Mouse (Mus musculus): ENCODE measurements around the gene Phactr1. TPM values are rescaled to one million over a fixed set of nuclear protein-coding genes. Genes with fewer than 3 reads are reported as not detected.

Phactr1 gene
- polyA plus RNA-seq, 2 experiments, result 3.6 to 6.7 TPM

- H3K4me2 ChIP-seq (replicated peaks; ENCODE audit: low read depth, low read length, severe bottlenecking), result no peak overlapping the region
- no peaks in the 10 kb centered on the region for H3K36me3 ChIP-seq (ENCODE audit: control insufficient read depth, insufficient read depth, low read length)
- DNase-seq (ENCODE audit: low spot score) (no peak), ATAC-seq (ENCODE audit: low FRiP score, low read depth) (no peak)
- H3K27me3 ChIP-seq (ENCODE audit: control insufficient read depth, insufficient read depth, low read length), result no peaks in the 10 kb centered on the region
- no peaks in the 10 kb centered on the region for H3K9me3 ChIP-seq (ENCODE audit: control insufficient read depth, low read length)
- TF ChIP-seq POLR2A (IDR thresholded peaks at IDR 0.05; ENCODE audit: borderline replicate concordance, extremely low read depth, insufficient read depth, insufficient read length), result no peak
- H3K4me3 ChIP-seq (replicated peaks; ENCODE audit: low read length), result no peak overlapping the region
- 84% methylated on average over 8 of the region's 8 CpGs for WGBS
- no peak overlapping the region for H3K27ac ChIP-seq (replicated peaks; ENCODE audit: low read depth, low read length)
- no peaks in the 10 kb centered on the region for H3K4me1 ChIP-seq (ENCODE audit: control insufficient read depth, insufficient read depth, low read length)
- H3K9ac ChIP-seq (ENCODE audit: low read depth, low read length, severe bottlenecking), result no peak overlapping the region
Observed at GRCm38 (mm10) chr13:43068716-43069265, 388.4 kb downstream of the Phactr1 start.

- DNase-seq (ENCODE audit: low spot score) (no peak), ATAC-seq (ENCODE audit: low FRiP score, low read depth) (no peak)
- Histone ChIP-seq H3K9me3 (ENCODE audit: control insufficient read depth, low read length) (no peaks in the 10 kb centered on the region), H3K27me3 (ENCODE audit: control insufficient read depth, insufficient read depth, low read length) (no peaks in the 10 kb centered on the region), H3K4me3 (replicated peaks; ENCODE audit: low read length) (no peak overlapping the region), H3K9ac (ENCODE audit: low read depth, low read length, severe bottlenecking) (no peak overlapping the region), H3K4me2 (replicated peaks; ENCODE audit: low read depth, low read length, severe bottlenecking) (no peak overlapping the region), H3K27ac (replicated peaks; ENCODE audit: low read depth, low read length) (no peak overlapping the region), H3K36me3 (ENCODE audit: control insufficient read depth, insufficient read depth, low read length) (no peaks in the 10 kb centered on the region), H3K4me1 (ENCODE audit: control insufficient read depth, insufficient read depth, low read length) (no peaks in the 10 kb centered on the region)
- 77% methylated on average over 4 of the region's 4 CpGs for WGBS
- no peak for TF ChIP-seq POLR2A (IDR thresholded peaks at IDR 0.05; ENCODE audit: borderline replicate concordance, extremely low read depth, insufficient read depth, insufficient read length)
Observed at GRCm38 (mm10) chr13:43070496-43070895, 390.1 kb downstream of the Phactr1 start.

DNA sequence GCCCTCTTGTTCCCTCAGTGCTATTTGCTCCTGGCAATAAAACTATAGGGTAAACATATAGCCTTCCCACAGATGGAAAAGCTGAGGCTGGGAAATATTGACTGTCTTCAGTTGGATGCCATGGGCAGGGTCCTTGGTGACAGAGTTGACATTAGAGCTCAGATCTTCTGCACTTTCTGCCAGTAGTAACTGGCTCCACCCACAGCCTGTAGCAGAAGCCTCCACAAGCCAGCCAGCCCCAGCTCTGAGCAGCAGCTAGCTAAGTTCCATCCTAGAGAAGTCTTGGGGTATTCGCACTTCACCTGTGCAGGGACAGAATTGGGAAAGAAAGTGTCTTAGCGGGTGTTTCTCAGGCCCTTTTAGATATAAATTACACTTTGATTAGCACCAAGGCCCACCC is 390.5 kb downstream of the Phactr1 start:
- Histone ChIP-seq H3K9me3 (ENCODE audit: control insufficient read depth, low read length) (no peaks in the 10 kb centered on the region), H3K27ac (replicated peaks; ENCODE audit: low read depth, low read length) (no peak overlapping the region), H3K36me3 (ENCODE audit: control insufficient read depth, insufficient read depth, low read length) (no peaks in the 10 kb centered on the region), H3K4me2 (replicated peaks; ENCODE audit: low read depth, low read length, severe bottlenecking) (no peak overlapping the region), H3K9ac (ENCODE audit: low read depth, low read length, severe bottlenecking) (no peak overlapping the region), H3K4me1 (ENCODE audit: control insufficient read depth, insufficient read depth, low read length) (no peaks in the 10 kb centered on the region), H3K4me3 (replicated peaks; ENCODE audit: low read length) (no peak overlapping the region), H3K27me3 (ENCODE audit: control insufficient read depth, insufficient read depth, low read length) (no peaks in the 10 kb centered on the region)
- ATAC-seq (ENCODE audit: low FRiP score, low read depth), result no peak
- DNase-seq (ENCODE audit: low spot score), result no peak
- 90% methylated on average over 2 of the region's 2 CpGs for WGBS
- TF ChIP-seq POLR2A (IDR thresholded peaks at IDR 0.05; ENCODE audit: borderline replicate concordance, extremely low read depth, insufficient read depth, insufficient read length), result no peak

DNA sequence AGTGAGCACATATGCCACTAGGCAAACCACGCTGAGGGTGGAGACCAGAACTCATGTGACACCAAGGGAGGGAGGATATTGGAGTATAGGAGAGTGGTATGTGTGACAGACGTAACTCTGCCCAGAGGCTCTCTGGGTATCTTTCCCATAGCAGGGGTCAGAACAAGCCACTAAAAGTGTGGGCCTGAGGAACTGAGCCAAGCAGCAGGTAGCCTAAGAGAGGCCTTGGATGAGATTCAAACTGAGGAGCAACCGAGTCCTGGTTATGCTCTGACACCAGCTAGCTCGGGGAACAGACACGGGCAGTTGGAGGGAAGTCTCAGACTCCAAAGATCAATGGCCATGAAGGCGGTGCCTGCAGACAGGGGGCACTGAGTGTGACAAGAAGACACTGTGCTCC is 395.0 kb downstream of the Phactr1 start:
- Histone ChIP-seq H3K4me3 (replicated peaks; ENCODE audit: low read length) (no peak overlapping the region), H3K4me2 (replicated peaks; ENCODE audit: low read depth, low read length, severe bottlenecking) (no peak overlapping the region), H3K36me3 (ENCODE audit: control insufficient read depth, insufficient read depth, low read length) (no peaks in the 10 kb centered on the region), H3K4me1 (ENCODE audit: control insufficient read depth, insufficient read depth, low read length) (no peaks in the 10 kb centered on the region), H3K9ac (ENCODE audit: low read depth, low read length, severe bottlenecking) (no peak overlapping the region), H3K27me3 (ENCODE audit: control insufficient read depth, insufficient read depth, low read length) (no peaks in the 10 kb centered on the region), H3K9me3 (ENCODE audit: control insufficient read depth, low read length) (0 out of 2 replicates have a peak, but pooled peaks cover 2% of the 10 kb centered on the region), H3K27ac (replicated peaks; ENCODE audit: low read depth, low read length) (no peak overlapping the region)
- ATAC-seq (ENCODE audit: low FRiP score, low read depth) (no peak), DNase-seq (ENCODE audit: low spot score) (no peak)
- TF ChIP-seq POLR2A (IDR thresholded peaks at IDR 0.05; ENCODE audit: borderline replicate concordance, extremely low read depth, insufficient read depth, insufficient read length), result no peak
- WGBS, result 67% methylated on average over 6 of the region's 6 CpGs

DNA sequence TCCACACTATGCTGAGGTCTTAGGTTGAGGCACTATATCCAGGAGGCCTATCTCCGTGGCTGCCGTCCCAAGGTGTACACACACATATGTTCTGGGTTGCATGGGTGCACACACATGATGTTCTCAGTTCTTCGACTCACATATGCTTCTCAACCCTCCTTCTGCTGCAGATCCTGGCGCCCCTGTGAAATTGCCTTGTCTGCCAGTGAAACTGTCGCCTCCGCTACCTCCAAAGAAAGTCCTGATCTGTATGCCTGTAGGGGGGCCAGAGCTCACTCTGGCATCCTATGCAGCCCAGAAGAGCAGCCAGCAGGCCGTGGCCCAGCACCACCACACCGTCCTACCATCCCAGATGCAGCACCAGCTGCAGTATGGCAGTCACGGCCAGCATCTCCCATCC is 397.1 kb downstream of the Phactr1 start:
- no peak for TF ChIP-seq POLR2A (IDR thresholded peaks at IDR 0.05; ENCODE audit: borderline replicate concordance, extremely low read depth, insufficient read depth, insufficient read length)
- ATAC-seq (ENCODE audit: low FRiP score, low read depth), result no peak
- Histone ChIP-seq H3K9me3 (ENCODE audit: control insufficient read depth, low read length) (0 out of 2 replicates have a peak, but pooled peaks cover 2% of the 10 kb centered on the region), H3K4me2 (replicated peaks; ENCODE audit: low read depth, low read length, severe bottlenecking) (no peak overlapping the region), H3K4me3 (replicated peaks; ENCODE audit: low read length) (no peak overlapping the region), H3K4me1 (ENCODE audit: control insufficient read depth, insufficient read depth, low read length) (no peaks in the 10 kb centered on the region), H3K27ac (replicated peaks; ENCODE audit: low read depth, low read length) (no peak overlapping the region), H3K36me3 (ENCODE audit: control insufficient read depth, insufficient read depth, low read length) (no peaks in the 10 kb centered on the region), H3K27me3 (ENCODE audit: control insufficient read depth, insufficient read depth, low read length) (no peaks in the 10 kb centered on the region), H3K9ac (ENCODE audit: low read depth, low read length, severe bottlenecking) (no peak overlapping the region)
- WGBS, result 84% methylated on average over 9 of the region's 9 CpGs
- DNase-seq (ENCODE audit: low spot score), result no peak

GRCm38 (mm10) chr13:43085226-43085625 is 404.8 kb downstream of the Phactr1 start:
- Histone ChIP-seq H3K27ac (replicated peaks; ENCODE audit: low read depth, low read length) (no peak overlapping the region), H3K4me1 (ENCODE audit: control insufficient read depth, insufficient read depth, low read length) (no peaks in the 10 kb centered on the region), H3K27me3 (ENCODE audit: control insufficient read depth, insufficient read depth, low read length) (no peaks in the 10 kb centered on the region), H3K4me3 (replicated peaks; ENCODE audit: low read length) (no peak overlapping the region), H3K36me3 (ENCODE audit: control insufficient read depth, insufficient read depth, low read length) (no peaks in the 10 kb centered on the region), H3K9ac (ENCODE audit: low read depth, low read length, severe bottlenecking) (no peak overlapping the region), H3K9me3 (ENCODE audit: control insufficient read depth, low read length) (no peaks in the 10 kb centered on the region), H3K4me2 (replicated peaks; ENCODE audit: low read depth, low read length, severe bottlenecking) (no peak overlapping the region)
- WGBS, result 87% methylated on average over 7 of the region's 7 CpGs
- DNase-seq (ENCODE audit: low spot score) (no peak), ATAC-seq (ENCODE audit: low FRiP score, low read depth) (no peak)
- no peak for TF ChIP-seq POLR2A (IDR thresholded peaks at IDR 0.05; ENCODE audit: borderline replicate concordance, extremely low read depth, insufficient read depth, insufficient read length)
